Mouse (Mus musculus) forelimb bud, embryonic 11.5 days (tissue): ENCODE measurements around the gene Agt.

Source experiments
- DNase-seq: peaks from one replicate; pipeline ENCODE4 v3.0.0-alpha.2; 2012; ENCODE audit warnings: low read depth, low spot score

The Agt gene

GRCm38 (mm10) chr8:124569593-124569992, at the start of gene Agt:
Gene Agt (minus strand): TSS chr8:124569706.
- no peak for DNase-seq

- DNase-seq = no peak
These were observed 48.7 kb upstream of the Agt start for GRCm38 (mm10) chr8:124618252-124618651.

GRCm38 (mm10) chr8:124617266-124617869, 47.9 kb upstream of the Agt start:
- peak; percentile 73 for DNase-seq

GRCm38 (mm10) chr8:124614325-124614724, 44.8 kb upstream of the Agt start:
- DNase-seq = no peak

- DNase-seq = no peak
These were observed 39.5 kb upstream of the Agt start for GRCm38 (mm10) chr8:124608972-124609353.

GRCm38 (mm10) chr8:124608239-124608971, 38.9 kb upstream of the Agt start:
- DNase-seq = peak; percentile 17

GRCm38 (mm10) chr8:124604066-124604465, 34.6 kb upstream of the Agt start:
- DNase-seq = no peak

GRCm38 (mm10) chr8:124589393-124589792, 19.9 kb upstream of the Agt start:
- DNase-seq = no peak

GRCm38 (mm10) chr8:124586556-124586955, 17.1 kb upstream of the Agt start:
- no peak for DNase-seq

- no peak for DNase-seq
These were observed 16.4 kb upstream of the Agt start for GRCm38 (mm10) chr8:124585718-124586425.

- no peak for DNase-seq
These were observed 7.2 kb upstream of the Agt start for GRCm38 (mm10) chr8:124576751-124577150.

GRCm38 (mm10) chr8:124575811-124576210, 6.3 kb upstream of the Agt start, which contains the start of gene Capn9:
Gene Capn9 (plus strand): TSS chr8:124576111.
- DNase-seq = no peak

GRCm38 (mm10) chr8:124573552-124574340, 4.2 kb upstream of the Agt start:
- peak; percentile 92 for DNase-seq

GRCm38 (mm10) chr8:124572430-124572775, 2.9 kb upstream of the Agt start:
- no peak for DNase-seq

- DNase-seq = no peak
These were observed 2.4 kb upstream of the Agt start for GRCm38 (mm10) chr8:124571732-124572429.

- no peak for DNase-seq
These were observed 406 bp downstream of the Agt start for GRCm38 (mm10) chr8:124569100-124569499.

GRCm38 (mm10) chr8:124567584-124567983, 1.9 kb downstream of the Agt start:
- no peak for DNase-seq

GRCm38 (mm10) chr8:124567126-124567525, 2.4 kb downstream of the Agt start:
- DNase-seq = no peak

GRCm38 (mm10) chr8:124557476-124557875, 12.0 kb downstream of the Agt start:
- no peak for DNase-seq

- no peak for DNase-seq
These were observed 12.8 kb downstream of the Agt start for GRCm38 (mm10) chr8:124556658-124557057.

GRCm38 (mm10) chr8:124556164-124556563, 13.3 kb downstream of the Agt start:
- DNase-seq = no peak
